Mouse (Mus musculus): ENCODE measurements around the gene Prr7.

DNA sequence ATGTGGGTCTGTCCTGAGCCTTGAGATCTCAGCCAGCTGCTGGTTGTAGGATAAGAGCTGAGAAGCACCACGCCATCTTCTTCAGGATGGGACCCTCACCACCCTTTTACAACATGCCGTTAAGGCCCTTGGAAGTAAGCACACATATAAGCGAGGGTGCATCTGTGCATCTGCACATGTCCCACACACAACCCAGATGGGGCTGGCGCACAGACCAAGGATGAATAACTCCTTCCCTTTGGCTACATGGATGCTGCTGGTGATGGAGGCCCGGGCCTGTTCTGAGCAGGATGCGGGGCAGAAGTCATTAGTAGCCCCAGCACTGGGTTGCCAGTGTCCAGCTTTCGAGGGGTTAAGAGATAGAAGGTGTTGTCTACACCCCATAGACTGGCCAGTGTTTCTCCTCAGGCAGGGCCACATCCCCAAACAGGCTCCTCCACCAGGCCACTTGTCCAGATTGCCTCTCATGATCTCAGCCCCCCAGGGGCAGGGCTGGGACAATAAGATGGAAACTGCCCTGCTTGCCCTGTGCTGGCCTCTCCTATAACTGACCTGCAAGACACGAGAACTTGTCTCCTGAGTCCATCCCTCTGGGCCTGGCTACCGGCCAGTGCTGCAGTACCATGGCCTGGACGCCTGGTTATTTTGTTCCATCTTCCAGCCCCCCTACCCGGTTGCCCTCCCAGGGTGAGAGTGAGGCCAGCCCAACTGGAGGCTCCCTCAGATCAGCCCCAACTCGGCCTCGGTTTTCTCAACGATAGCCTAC, 22.1 kb downstream of the Prr7 start:
- TF ChIP-seq CTCF (conservative IDR thresholded peaks at IDR 0.05; ENCODE audit: insufficient read depth, insufficient read length, low read depth, low read length) (no peak), POLR2A (IDR thresholded peaks at IDR 0.05; ENCODE audit: low read depth, low read length) (no peak)
